Mouse (Mus musculus) spleen, postnatal 4 days (tissue): ENCODE results near the gene Olfr156.
"Not testable (repeated sequence)": the region's sequence is repeated elsewhere in the genome, so short reads cannot be mapped to it uniquely, and the experiment has no call there.

ENCODE experiments used
- DNase-seq, 2 experiments: peaks; one replicate each; pipeline ENCODE4 v3.0.0; 2022; ENCODE audit warnings: low spot score in 2 of 2

The Olfr156 gene

DNA sequence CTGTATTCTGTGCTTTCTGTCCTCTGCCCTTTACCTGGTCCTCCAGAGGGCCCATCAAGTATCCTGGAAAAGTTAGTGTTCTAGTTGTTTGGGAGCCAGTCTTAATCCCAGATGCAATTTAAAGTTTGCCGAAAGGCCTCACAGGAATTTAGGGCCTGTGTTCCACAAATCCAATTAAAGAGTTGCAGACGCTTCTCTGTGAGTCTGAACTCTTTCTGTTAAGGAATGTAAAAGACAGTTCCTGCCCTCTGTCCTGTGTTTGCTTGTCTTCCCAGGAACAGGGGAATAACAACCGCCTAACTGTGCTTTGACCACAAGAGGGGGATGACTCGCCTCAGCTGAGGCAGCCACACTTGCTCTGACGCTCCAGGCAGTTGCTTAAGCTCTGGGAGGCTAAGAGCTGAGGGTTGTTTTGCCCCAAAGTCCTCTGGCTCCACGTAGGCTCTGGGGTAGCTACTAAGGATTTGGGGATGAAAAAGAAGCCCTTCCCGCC lies at the start of gene Olfr156:
TSS of gene Olfr156 (minus strand) at position 51 of the 493 bp plus-strand sequence.
- DNase-seq = no peak

GRCm38 (mm10) chr4:43869821-43870220 lies 46.1 kb upstream of the Olfr156 start:
- DNase-seq = no peak

GRCm38 (mm10) chr4:43863298-43863697 lies 39.6 kb upstream of the Olfr156 start:
- no peak for DNase-seq

GRCm38 (mm10) chr4:43860744-43861519 lies 37.2 kb upstream of the Olfr156 start:
- DNase-seq = peak; percentile 35 to 70

GRCm38 (mm10) chr4:43859886-43860285 lies 36.2 kb upstream of the Olfr156 start:
- DNase-seq = no peak

DNA sequence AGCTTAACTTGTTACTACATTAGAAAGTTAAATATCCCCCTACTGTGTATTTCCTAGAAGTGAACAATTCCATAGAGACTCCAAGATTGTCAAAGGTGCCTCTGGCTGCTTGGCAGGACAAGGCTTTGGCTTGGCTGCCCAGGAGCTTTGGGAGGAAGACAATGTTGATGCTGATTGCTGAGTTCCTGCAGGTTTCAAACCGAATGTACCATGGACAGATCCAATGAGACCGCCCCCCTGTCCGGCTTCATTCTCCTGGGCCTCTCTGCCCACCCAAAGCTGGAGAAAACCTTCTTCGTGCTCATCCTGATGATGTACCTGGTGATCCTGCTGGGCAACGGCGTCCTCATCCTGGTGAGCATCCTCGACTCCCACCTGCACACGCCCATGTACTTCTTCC lies 30.4 kb upstream of the Olfr156 start:
- DNase-seq = no peak

DNA sequence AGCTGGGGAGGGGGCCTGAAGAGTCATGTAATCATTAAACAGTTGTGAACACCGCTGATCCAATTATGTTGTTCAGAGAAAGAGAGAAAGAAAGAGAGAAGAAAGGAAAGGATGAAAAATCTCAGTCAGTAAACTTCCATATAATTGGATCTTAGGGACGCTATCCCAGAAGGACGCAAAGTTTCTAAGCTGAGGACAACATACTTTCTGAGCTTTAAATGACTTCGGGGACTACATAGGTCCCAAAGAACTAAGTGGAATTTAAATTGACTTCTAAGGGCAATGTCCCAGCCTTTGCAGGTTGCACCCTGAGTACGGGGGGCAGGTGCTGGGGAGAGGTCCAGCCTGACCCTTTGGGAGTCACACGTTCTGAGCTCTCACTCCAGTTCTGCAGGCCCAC lies 27.6 kb upstream of the Olfr156 start, which contains the start of gene Olfr155:
TSS of gene Olfr155 (plus strand) at position 301 of the 400 bp plus-strand sequence.
- DNase-seq = no peak

- DNase-seq = no peak
Observed at GRCm38 (mm10) chr4:43840101-43840500, 16.4 kb upstream of the Olfr156 start, which contains the start of gene Olfr157. TSS of gene Olfr157 (minus strand) at chr4:43840201.

DNA sequence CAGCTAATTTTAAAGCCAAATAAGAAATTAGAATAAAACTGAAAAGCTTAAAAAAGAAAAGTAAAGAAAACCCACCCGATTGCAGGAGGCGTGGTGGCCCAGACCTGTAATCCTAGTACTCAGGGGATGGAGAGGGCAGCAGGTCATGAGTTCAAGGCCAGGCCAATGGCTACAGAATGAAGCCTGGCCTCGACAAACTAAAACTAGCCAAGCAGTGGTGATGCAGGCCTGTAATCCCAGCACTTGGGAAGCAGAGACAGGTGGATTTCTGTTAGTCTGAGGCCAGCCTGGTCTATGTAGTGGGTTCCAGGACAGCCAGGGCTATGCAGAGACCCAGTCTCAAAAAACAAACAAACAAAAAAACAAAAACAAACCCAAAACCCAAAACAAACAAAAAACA lies 14.6 kb upstream of the Olfr156 start:
- DNase-seq = no peak

- no peak for DNase-seq
Observed at GRCm38 (mm10) chr4:43834749-43835148, 11.1 kb upstream of the Olfr156 start.

DNA sequence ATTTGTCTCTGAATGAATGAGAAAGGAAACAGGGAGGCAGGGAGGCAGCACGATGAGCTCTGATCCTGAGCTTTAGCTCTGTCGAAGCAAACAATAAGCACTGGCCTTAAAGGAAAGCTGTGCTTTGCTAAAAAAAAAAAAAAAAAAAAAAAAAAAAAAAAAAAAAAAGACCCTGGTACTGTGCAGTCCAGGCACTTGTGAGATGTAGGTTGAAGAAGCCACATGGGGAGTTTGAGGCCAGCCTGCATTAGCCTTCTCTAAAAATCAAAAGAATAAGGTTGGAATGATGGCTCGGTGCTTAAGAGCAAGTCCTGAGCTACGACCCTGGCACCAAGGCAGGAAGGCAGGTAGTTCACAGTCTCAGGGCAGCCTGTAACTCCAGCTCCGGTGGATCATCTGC lies 10.1 kb upstream of the Olfr156 start:
- no peak for DNase-seq

DNA sequence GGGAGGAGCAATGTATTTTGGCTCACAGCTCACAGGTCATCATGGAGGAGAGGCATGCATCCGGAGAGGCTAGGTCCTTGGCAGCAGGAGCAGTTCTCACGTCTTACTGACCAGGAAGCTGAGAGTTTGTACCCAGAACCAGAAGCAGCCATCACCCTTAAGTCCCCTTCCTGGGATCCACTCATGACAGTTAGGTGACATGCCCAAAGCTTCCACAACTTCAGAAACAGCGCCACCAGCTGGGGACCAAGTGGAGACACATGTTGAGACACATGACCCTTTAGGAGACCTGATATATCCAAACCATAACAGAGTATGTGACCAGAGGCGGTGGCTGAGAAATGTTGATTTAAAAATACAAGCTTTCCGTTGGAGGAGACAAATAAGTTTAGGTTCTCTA lies 8.3 kb upstream of the Olfr156 start:
- peak; percentile 8 to 50 for DNase-seq

- no peak for DNase-seq
Observed at GRCm38 (mm10) chr4:43828806-43829205, 5.1 kb upstream of the Olfr156 start.

DNA sequence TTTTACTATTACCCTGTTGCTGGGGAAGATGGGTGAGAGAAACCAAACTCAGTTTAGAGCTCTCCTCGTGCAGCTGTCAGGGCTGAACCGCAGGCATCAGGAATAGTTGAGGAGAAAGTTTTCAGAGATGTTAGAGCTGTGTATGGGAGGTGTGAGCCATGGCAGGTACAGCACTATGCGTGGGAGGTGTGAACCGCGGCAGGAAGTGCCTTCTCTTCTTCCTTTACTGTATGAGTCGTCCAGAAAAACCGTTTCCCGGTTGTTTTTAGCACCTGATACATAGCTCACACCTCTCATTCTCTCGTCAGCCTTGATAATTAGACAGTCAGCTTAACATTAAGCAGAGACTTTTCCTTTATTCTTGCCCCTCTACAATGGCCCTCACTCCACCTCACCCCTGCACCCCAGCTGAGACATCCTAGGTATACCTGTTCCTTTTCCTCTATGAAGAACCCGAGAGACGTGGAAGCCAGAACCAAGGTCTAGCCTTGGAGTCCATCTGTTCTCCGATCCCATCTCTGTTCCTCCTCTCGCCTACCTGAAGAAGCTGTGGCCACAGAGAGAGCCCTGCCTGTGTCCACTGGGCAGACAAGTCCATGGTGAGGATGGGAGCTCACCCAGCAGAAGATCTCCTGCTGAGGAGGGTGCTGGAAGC lies 672 bp downstream of the Olfr156 start:
- DNase-seq = no peak

DNA sequence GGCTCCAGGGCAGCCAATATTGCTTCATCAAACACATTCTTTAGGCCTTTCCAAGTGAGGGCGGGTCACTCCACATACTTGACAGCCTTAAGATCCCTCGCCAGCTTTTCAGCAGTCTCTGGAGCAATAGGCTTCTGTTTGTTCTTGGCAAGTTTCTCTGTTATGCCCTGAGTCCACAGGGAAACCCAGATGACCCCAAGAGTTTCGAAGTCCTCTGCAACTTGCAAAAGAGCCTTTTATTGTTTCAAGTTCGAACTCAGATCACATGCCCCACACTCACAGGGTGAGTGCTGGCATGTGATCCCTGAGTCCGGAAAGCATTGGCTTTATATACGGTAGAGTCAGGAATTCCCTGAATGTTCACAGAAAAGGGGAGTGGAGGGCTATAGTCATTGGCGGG lies 24.8 kb downstream of the Olfr156 start:
- DNase-seq = no peak

GRCm38 (mm10) chr4:43795844-43796243 lies 27.9 kb downstream of the Olfr156 start:
- not testable (repeated sequence) for DNase-seq

DNA sequence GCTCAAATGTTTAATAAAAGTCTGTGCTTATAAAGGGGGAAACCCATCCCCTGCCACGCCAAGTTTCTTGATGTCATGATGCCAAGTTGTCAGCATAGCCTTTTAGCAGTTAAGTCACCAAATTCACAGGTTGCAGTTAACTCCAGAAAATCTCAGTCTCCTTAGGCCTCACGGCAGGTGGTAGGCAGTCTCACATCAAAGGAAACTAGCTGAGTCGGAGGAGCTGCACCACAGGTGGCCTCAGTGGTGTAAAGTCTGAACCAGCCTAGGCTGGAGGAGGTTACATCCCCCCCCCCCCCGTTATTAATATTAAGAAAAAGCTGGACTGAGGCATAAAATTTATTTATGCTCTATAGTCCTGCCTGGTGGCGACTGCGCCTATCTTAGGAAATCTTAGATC lies 28.4 kb downstream of the Olfr156 start:
- no peak for DNase-seq

GRCm38 (mm10) chr4:43772304-43772703 lies 51.4 kb downstream of the Olfr156 start:
- DNase-seq = no peak

GRCm38 (mm10) chr4:43771626-43772025 lies 52.1 kb downstream of the Olfr156 start:
- no peak for DNase-seq

DNA sequence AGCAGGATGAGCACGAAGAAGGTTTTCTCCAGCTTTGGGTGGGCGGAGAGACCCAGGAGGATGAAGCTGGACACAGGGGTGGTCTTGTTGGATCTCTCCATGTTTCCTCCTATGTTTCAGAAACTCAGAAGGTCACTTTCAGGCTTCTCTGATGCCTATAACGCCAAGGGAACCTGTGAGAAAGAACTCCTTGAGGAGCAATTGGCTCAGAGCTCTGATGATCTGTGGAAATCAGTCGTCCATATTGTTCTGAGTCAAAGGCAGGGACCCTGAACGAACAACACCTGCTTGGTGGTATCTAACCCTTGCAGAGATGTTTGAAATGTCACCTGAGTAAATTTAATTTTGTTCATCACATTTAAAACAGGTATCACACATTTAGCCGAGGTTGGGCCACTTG lies 52.8 kb downstream of the Olfr156 start, which contains the start of gene Olfr159:
TSS of gene Olfr159 (minus strand) at position 101 of the 400 bp plus-strand sequence.
- DNase-seq = no peak
